Mouse (Mus musculus): ENCODE measurements at regions not wholly inside any gene's neighbourhood (a gene's known extent, or its start where the extent isn't known, plus 50 kb on each side); places are given as distances from the start of the nearest gene placed in this dataset.

- intact Hi-C loops (cut with DNase I): no loop called here
- no peak for DNase-seq (ENCODE audit: low spot score in 2 of 2)
Observed at GRCm38 (mm10) chrX:162255873-162256272, 96.3 kb upstream of the Nhs start.

- intact Hi-C loops (cut with DNase I): no loop called here
Observed at GRCm38 (mm10) chrX:162241291-162241690, 81.8 kb upstream of the Nhs start.

GRCm38 (mm10) chrX:162235552-162235951 lies 76.0 kb upstream of the Nhs start:
- no peak for DNase-seq (ENCODE audit: low spot score in 2 of 2)
- intact Hi-C loops (cut with DNase I): no loop called here

More at GRCm38 (mm10) chrX:162241291-162241690, 81.8 kb upstream of the Nhs start:
- DNase-seq (ENCODE audit: low spot score in 2 of 2): no peak

- intact Hi-C loops (cut with DNase I): no loop called here
- peak; percentile 4 to 5 for DNase-seq (ENCODE audit: low spot score in 2 of 2)
Observed at GRCm38 (mm10) chrX:162210848-162211247, 51.3 kb upstream of the Nhs start.
